Mouse (Mus musculus) intestine, embryonic 16.5 days (tissue): ENCODE data around the gene Epb41l2. TPM values are rescaled to one million over a fixed set of nuclear protein-coding genes. Genes with fewer than 3 reads are reported as not detected.

Experiments used
- ATAC-seq: fragments of 200-750 bp; cut with Nextera tagmentation; 2 replicates; pipeline ENCODE4 v1.8.0; 2017; ENCODE audit warnings: moderate TSS enrichment, moderate library complexity
- H3K27ac ChIP-seq: fragments of 300-500 bp; sonication (generic); 2 replicates; pipeline ENCODE4 v1.5.1; 2014; ENCODE audit warnings: mild to moderate bottlenecking, low read length
- H3K27me3 ChIP-seq: fragments of 300-500 bp; sonication (generic); replicated peaks from 2 replicates; pipeline ENCODE4 v1.6.1; 2014; ENCODE audit warnings: low read length, control low read depth, mixed read lengths; ENCODE audit not compliant: control insufficient read depth, insufficient read depth
- H3K36me3 ChIP-seq: fragments of 300-500 bp; sonication (generic); 2 replicates; pipeline ENCODE4 v1.6.1; 2014; ENCODE audit warnings: low read length, control low read depth; ENCODE audit not compliant: control insufficient read depth, insufficient read depth
- H3K4me1 ChIP-seq: fragments of 300-500 bp; sonication (generic); 2 replicates; pipeline ENCODE4 v1.6.1; 2014; ENCODE audit warnings: low read length, control low read depth, mixed read lengths; ENCODE audit not compliant: control insufficient read depth, insufficient read depth
- H3K4me2 ChIP-seq: fragments of 300-500 bp; sonication (generic); 2 replicates; pipeline ENCODE4 v1.6.1; 2014; ENCODE audit warnings: low read depth, low read length, control low read depth
- H3K4me3 ChIP-seq: fragments of 300-500 bp; sonication (generic); 2 replicates; pipeline ENCODE4 v1.5.1; 2014; ENCODE audit warnings: mild to moderate bottlenecking, low read length
- H3K9ac ChIP-seq: fragments of 300-500 bp; sonication (generic); 2 replicates; pipeline ENCODE4 v1.6.1; 2014; ENCODE audit warnings: low read depth, low read length
- H3K9me3 ChIP-seq: fragments of 300-500 bp; sonication (generic); 2 replicates; pipeline ENCODE4 v1.6.1; 2016; ENCODE audit warnings: low read length, control low read depth; ENCODE audit not compliant: control insufficient read depth
- WGBS: fragments of 180-500 bp; shearing (Covaris S2); extraction: QIAGEN DNeasy Blood & Tissue Kit; methylation state at CpG from one replicate; pipeline ENCODE4 v1.1.7; 2014; 5-methylcytosine and 5-hydroxymethylcytosine counted together
- polyA plus RNA-seq: library from polyadenylated mRNA; unstranded; fragments of >200 nt; fragmentation: Nextera tagmentation; extraction: Ambion mirVana; gene quantifications from 2 replicates; pipeline ENCODE4 v1.2.1, GENCODE M21; 2015

Gene Epb41l2
- polyA plus RNA-seq, 1 experiment from 2014 or later, result 34.6 TPM

DNA sequence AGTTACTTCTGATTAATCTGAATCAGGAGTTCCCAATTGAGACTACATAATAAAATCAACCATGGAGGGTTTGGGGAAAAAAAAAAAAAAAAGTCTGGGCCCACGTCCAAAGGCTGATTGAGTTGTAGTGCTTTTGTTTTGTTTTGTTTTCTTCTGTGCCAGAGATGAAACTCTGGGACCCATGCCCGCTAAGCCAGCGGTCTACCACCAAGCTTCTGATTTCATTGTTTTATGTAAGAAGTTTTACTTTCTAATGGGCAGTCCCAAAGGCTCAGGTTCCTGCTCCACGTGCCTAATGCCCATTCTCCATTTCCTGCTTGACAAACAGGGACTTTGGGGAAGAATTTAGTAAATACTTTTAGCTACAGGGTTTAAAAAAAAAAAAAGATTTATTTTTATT is 33.9 kb upstream of the Epb41l2 start:
- no peaks in the 10 kb centered on the region for H3K4me1 ChIP-seq
- no peak overlapping the region for H3K4me3 ChIP-seq
- no peak overlapping the region for H3K27ac ChIP-seq
- H3K36me3 ChIP-seq, result no peaks in the 10 kb centered on the region
- no peak overlapping the region for H3K9ac ChIP-seq
- H3K9me3 ChIP-seq, result no peaks in the 10 kb centered on the region
- no peaks in the 10 kb centered on the region for H3K27me3 ChIP-seq
- no peak for ATAC-seq
- no peak overlapping the region for H3K4me2 ChIP-seq
- WGBS, result 66% methylated on average over 4 of the region's 4 CpGs

DNA sequence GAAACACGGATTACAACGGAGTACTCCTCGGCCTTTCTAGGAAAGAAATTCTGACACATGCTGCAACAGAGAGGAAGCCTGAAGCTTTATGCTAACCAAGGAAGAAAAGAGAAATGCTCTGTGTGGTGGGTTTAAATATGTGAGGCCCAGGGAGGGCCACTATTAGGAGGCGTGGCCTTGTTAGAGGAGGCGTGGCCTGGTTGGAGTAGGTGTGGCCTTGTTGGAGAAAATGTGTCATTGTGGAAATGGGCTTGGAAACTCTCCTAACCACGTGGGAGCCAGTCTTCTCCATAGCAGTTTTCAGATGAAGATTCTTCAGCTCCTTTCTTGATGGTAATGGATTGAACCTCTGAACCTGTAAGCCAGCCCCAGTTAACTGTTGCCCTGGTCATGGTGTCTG is 32.1 kb upstream of the Epb41l2 start:
- no peak overlapping the region for H3K4me3 ChIP-seq
- H3K4me2 ChIP-seq, result no peak overlapping the region
- ATAC-seq, result no peak
- no peaks in the 10 kb centered on the region for H3K36me3 ChIP-seq
- H3K4me1 ChIP-seq, result no peaks in the 10 kb centered on the region
- no peaks in the 10 kb centered on the region for H3K27me3 ChIP-seq
- no peak overlapping the region for H3K9ac ChIP-seq
- 83% methylated on average over 6 of the region's 6 CpGs for WGBS
- no peaks in the 10 kb centered on the region for H3K9me3 ChIP-seq
- H3K27ac ChIP-seq, result no peak overlapping the region

DNA sequence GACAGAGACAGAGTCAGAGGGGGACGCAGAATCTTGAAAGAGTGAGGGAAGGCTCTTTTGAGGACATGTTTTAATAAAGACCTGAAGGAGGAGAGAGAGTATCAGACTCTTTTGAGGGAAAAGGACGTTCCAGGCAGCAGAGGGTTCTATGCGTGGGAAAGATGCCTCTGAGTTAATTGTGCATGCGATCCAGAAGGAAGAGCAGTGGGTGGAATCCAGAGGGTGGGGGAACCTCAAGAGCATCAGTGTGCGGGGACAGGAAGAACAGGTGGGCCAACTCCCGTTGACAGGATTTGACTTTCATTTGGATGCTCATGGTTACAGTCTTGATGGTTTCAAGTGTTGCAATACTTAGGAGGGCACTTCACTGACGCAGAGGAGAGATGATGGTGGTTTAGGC is 29.5 kb upstream of the Epb41l2 start:
- ATAC-seq, result no peak
- H3K36me3 ChIP-seq, result no peaks in the 10 kb centered on the region
- no peak overlapping the region for H3K4me3 ChIP-seq
- H3K4me2 ChIP-seq, result no peak overlapping the region
- H3K9me3 ChIP-seq, result no peaks in the 10 kb centered on the region
- no peak overlapping the region for H3K27ac ChIP-seq
- no peaks in the 10 kb centered on the region for H3K4me1 ChIP-seq
- H3K9ac ChIP-seq, result no peak overlapping the region
- whole genome bisulfite sequencing, result 87% methylated on average over 7 of the region's 7 CpGs
- H3K27me3 ChIP-seq, result no peaks in the 10 kb centered on the region

DNA sequence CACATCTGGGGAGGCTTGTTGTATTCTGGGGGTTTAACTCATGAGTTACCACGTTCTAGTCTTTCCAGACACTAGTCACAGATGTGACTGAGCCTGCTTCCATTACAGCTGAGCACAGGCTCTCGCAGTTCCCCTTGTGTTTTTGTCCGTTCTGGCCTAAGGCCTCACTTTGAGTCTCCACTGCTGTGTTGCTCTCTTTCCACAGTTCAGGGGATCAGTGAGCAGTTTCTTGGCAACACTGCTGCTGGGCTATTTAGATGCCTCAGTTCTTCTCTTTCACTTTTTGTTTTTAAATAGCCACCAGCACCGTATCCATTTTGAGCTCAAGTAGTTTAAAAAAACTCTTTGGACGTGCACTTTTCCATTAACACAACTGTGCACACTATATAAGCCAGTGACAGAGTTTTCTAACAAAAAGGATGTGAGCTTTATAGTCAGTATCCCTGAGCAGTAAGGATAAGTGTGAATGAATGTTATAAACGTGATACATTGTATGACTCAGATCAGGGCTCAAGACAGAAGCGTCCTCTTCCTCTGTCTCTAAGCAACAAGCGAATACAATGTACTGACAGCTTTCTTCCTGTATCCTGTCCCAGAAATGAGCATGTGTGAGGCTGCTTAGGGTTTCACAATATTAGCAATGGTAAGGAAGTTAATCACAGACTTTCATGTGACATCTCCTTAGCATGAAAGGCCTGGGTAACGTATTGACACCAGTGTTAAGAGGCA is 28.1 kb upstream of the Epb41l2 start:
- WGBS, result 60% methylated on average over 9 of the region's 9 CpGs
- Histone ChIP-seq H3K27ac (no peak overlapping the region), H3K4me3 (no peak overlapping the region), H3K4me2 (no peak overlapping the region), H3K4me1 (no peaks in the 10 kb centered on the region), H3K36me3 (no peaks in the 10 kb centered on the region), H3K9me3 (no peaks in the 10 kb centered on the region), H3K9ac (no peak overlapping the region), H3K27me3 (no peaks in the 10 kb centered on the region)
- ATAC-seq, result peak; percentile 58

DNA sequence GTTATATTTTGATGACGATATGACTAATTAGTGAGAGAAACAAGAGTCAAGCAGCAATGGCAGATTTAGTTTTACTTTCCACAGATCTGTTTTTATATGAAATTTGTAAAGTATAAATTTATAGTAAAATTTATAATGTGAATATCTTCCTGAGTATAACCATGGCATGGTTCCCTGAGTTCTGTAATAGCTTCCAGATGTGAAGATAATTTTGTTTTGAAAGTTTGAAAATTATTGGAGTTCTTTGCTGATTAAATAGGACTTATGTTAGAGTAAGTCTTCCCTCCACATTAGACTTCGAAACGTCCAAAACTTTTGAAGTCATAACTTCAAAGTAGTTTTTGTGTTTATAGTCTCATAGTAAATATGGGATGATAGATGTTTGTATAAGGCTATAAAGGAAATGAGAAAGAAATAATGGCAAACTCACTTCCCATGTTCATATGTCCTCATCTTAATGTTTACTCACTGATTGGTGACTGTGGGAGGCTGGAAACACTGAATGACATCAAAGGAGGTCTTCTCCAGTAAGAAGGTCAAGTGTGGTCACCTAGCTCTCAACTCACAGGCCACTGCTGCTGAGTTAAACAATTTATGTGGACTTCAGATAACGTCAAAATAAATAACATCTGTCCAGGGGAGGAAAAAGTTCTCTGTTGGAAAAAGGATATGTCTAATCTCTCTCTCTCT is 26.1 kb upstream of the Epb41l2 start:
- no peaks in the 10 kb centered on the region for H3K27me3 ChIP-seq
- H3K9me3 ChIP-seq, result no peaks in the 10 kb centered on the region
- no peak for ATAC-seq
- H3K4me1 ChIP-seq, result no peaks in the 10 kb centered on the region
- no peaks in the 10 kb centered on the region for H3K36me3 ChIP-seq
- no peak overlapping the region for H3K9ac ChIP-seq
- WGBS, result 61% methylated on average over 4 of the region's 4 CpGs
- H3K4me2 ChIP-seq, result no peak overlapping the region
- H3K27ac ChIP-seq, result no peak overlapping the region
- H3K4me3 ChIP-seq, result no peak overlapping the region

DNA sequence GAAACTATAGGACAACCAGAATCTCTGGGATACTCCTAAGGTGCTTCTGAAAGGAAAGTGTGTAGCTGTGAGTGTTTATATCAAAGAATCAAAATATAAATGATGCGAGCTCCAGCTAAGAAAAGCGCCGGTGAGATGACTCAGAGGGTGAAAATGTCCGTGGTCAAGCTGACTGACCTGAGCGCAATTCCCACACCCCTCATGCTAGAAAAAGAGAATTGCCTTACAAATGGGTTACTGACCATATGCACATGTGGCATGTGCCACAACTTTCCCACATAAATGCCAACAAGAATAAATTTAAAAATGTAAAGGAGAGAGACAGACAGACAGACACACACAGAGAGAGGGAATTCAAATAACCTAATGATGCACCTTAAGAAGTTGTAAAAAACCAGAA is 18.9 kb upstream of the Epb41l2 start:
- H3K4me3 ChIP-seq, result no peak overlapping the region
- no peaks in the 10 kb centered on the region for H3K9me3 ChIP-seq
- no peak overlapping the region for H3K4me2 ChIP-seq
- H3K27me3 ChIP-seq, result no peaks in the 10 kb centered on the region
- no peak overlapping the region for H3K9ac ChIP-seq
- no peaks in the 10 kb centered on the region for H3K36me3 ChIP-seq
- WGBS, result 95% methylated on average over 5 of the region's 5 CpGs
- no peak overlapping the region for H3K27ac ChIP-seq
- no peaks in the 10 kb centered on the region for H3K4me1 ChIP-seq
- no peak for ATAC-seq

DNA sequence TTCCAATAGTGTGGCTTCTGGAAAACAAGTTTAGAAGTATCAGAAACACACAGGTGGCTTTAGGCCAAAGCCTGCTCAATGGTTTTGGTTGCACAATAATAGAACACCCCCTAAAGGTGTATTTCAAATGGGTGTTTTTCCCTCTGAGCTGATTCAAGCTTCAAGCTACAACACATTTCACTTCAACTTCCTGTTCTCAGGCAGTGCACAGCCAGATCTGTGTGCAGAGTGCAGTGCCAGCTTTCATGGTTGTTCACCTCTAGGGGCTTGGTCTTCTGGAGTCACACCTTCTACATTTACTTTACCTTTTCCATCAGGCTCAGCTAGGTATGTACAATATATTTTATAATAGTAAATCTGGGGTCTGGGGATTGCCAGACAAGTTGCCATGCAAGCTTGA is 16.8 kb upstream of the Epb41l2 start:
- no peaks in the 10 kb centered on the region for H3K9me3 ChIP-seq
- no peak overlapping the region for H3K4me3 ChIP-seq
- H3K27ac ChIP-seq, result no peak overlapping the region
- H3K9ac ChIP-seq, result no peak overlapping the region
- no peak for ATAC-seq
- no peaks in the 10 kb centered on the region for H3K36me3 ChIP-seq
- no peak overlapping the region for H3K4me2 ChIP-seq
- no peaks in the 10 kb centered on the region for H3K27me3 ChIP-seq
- H3K4me1 ChIP-seq, result no peaks in the 10 kb centered on the region

DNA sequence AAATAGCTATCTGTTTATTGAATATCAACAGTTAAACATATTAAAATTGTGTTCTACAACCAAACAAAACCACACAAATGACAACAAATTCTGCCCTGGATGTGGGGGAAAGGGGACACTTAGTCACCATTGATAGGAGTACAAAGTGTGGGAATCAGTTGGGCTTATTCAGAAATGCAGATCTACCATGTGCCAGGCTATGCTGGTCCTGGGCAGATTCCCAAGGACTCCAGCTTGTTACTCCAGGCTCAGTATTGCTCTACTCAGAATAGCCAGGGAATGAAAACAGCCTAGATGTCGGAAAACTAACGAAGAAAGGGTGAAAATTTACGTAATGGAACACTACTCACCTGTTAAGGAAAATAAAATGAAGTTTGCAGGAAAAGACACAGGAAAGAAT is 5.7 kb upstream of the Epb41l2 start:
- WGBS, result 92% methylated on average over 3 of the region's 3 CpGs
- Histone ChIP-seq H3K9me3 (no peaks in the 10 kb centered on the region; the same call in 1 of the 2 replicates), H3K36me3 (no peaks in the 10 kb centered on the region), H3K9ac (no peak overlapping the region), H3K27me3 (no peaks in the 10 kb centered on the region), H3K4me2 (no peak overlapping the region), H3K27ac (no peak overlapping the region), H3K4me1 (no peaks in the 10 kb centered on the region; the same call in 1 of the 2 replicates), H3K4me3 (no peak overlapping the region)
- ATAC-seq, result no peak

DNA sequence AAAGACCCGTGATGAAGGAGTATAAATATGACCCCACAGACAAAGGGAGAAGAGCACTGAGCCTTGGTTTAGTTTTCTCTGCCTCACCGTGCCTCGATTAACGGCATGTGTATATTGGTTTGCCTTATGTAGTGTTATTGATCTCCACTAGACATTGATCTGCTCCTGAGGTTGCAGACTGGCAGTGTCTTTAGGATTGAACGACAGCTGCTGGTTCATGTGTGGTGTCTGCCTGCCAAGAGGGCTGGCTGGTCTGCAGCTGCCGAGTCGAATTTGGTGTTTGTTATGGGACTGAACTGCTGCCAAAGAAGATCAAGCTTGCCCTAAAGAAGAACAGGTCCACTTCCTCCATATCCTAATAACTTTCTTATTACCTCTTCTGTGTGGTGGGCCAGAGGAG is 5.2 kb upstream of the Epb41l2 start:
- H3K36me3 ChIP-seq, result no peaks in the 10 kb centered on the region
- no peaks in the 10 kb centered on the region; the same call in 1 of the 2 replicates for H3K9me3 ChIP-seq
- no peak overlapping the region for H3K4me3 ChIP-seq
- WGBS, result 79% methylated on average over 7 of the region's 7 CpGs
- H3K4me1 ChIP-seq, result no peaks in the 10 kb centered on the region; the same call in 1 of the 2 replicates
- no peak overlapping the region for H3K27ac ChIP-seq
- no peak for ATAC-seq
- H3K9ac ChIP-seq, result no peak overlapping the region
- no peak overlapping the region for H3K4me2 ChIP-seq
- no peaks in the 10 kb centered on the region for H3K27me3 ChIP-seq
